Comparison of ENCODE assay signal across 1 mouse cellular context in the genomic region with DNA sequence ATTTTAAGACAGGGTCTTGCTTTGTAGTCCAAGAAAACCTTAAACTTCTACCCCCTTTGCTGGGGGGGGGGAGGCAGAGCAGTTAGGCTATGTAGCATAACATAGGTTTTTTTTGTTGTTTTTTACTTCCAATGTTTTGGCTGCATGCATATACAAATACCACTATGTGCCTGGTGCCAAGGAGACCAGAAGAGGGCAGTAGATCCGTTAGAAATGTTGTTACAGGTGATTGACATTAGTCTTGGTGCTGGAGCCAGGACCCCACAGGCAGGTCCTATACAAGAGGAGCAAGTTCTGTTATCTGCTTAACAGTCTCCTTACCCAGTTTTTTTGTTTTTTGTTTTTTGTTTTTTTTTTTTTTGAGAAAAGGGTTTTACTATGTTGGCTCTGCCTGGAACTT.
TF ChIP-seq lines count a peak whose summit lies in the region.

No protein-coding gene starts in this region.

TF ChIP-seq in MEL, 35 proteins besides CTCF, POLR2A, EP300 and RAD21 (continued from another document):
- TF ChIP-seq MAX (IDR thresholded peaks at IDR 0.05; ENCODE audit: low read length) = no peak
- no peak for TF ChIP-seq TCF12 (IDR thresholded peaks at IDR 0.05; ENCODE audit: low read depth, low read length)
- TF ChIP-seq ZNF384 (IDR thresholded peaks at IDR 0.05; ENCODE audit: low read depth, low read length) = 0 out of 2 replicates have a peak, but pooled peaks have one; percentile 38
- no peak for TF ChIP-seq POLR2AphosphoS2 (IDR thresholded peaks at IDR 0.05; ENCODE audit: low read length)
- TF ChIP-seq SMC3 (IDR thresholded peaks at IDR 0.05; ENCODE audit: low read depth, low read length) = peak; percentile 17; the same call in 1 of the 2 replicates
- no peak for TF ChIP-seq USF1 (IDR thresholded peaks at IDR 0.05; ENCODE audit: low read depth, low read length)
TF ChIP-seq in MEL: peak in this region for 2.
